In genomic region chr3:87970184-87970938, GRCm38 (mm10) we compare ENCODE assay signal across 8 mouse cellular contexts. TPM values are rescaled to one million over a fixed set of nuclear protein-coding genes. Genes with fewer than 3 reads are reported as not detected.
A peak's percentile ranks its signal among the peaks of the same experiment; 100 is the strongest.
DNase-seq lines count a peak whose midpoint lies in the region; ATAC-seq and TF ChIP-seq lines count a peak whose summit lies in the region.

No protein-coding gene starts in this region.

- DNase-seq in urinary bladder, postnatal 25 days (ENCODE audit: low spot score), result peak; percentile 60
- no peak for DNase-seq in urinary bladder, adult 2 months (ENCODE audit: low spot score)
- peak; percentile 86 for DNase-seq in brain, embryonic 14.5 days (ENCODE audit: low read depth)
- DNase-seq in forelimb bud, embryonic 11.5 days (ENCODE audit: low read depth, low spot score), result peak; percentile 82
- peak in 1 of 3 experiments; percentile 24 for DNase-seq in liver, embryonic 14.5 days (ENCODE audit: low read depth in 3 of 3, low spot score in 3 of 3)
- DNase-seq in naive thymus-derived CD4-positive, alpha-beta T cell, adult 2 months (ENCODE audit: low read depth), result peak; percentile 85
- no peak for DNase-seq in yolk sac, embryonic 10.5 days (ENCODE audit: low spot score)

- 1% methylated on average over 21 of the region's 21 CpGs for WGBS in intestine, embryonic 16.5 days
- 1% methylated on average over 21 of the region's 21 CpGs for WGBS in liver, embryonic 14.5 days (ENCODE audit: insufficient replicate concordance)

- peak overlapping the region; percentile 93 for H3K4me2 ChIP-seq in intestine, embryonic 16.5 days (ENCODE audit: low read depth, low read length)
- H3K4me2 ChIP-seq in liver, embryonic 14.5 days (ENCODE audit: low read depth), result peak overlapping the region; percentile 16

- peaks cover 42% of the 10 kb centered on the region for H3K4me1 ChIP-seq in intestine, embryonic 16.5 days (ENCODE audit: control insufficient read depth, insufficient read depth, low read length)
- H3K4me1 ChIP-seq in liver, embryonic 14.5 days (replicated peaks; ENCODE audit: control insufficient read depth in 2 of 2, insufficient read depth in 2 of 2, low read length in 1 of 2), result peaks cover 0 to 4% of the 10 kb centered on the region in 2 experiments; a peak in 1 of 4 replicates

- TF ChIP-seq CTCF in brain, embryonic 14.5 days (IDR thresholded peaks at IDR 0.05; ENCODE audit: borderline replicate concordance, extremely low read depth, insufficient read depth, insufficient read length), result peak; percentile 74; the same call in 1 of the 2 replicates
- peak; percentile 65 for TF ChIP-seq CTCF in liver, embryonic 14.5 days (IDR thresholded peaks at IDR 0.05; ENCODE audit: low read depth)

- ATAC-seq in intestine, embryonic 16.5 days, result peak; percentile 18; the same call in 1 of the 2 replicates
- ATAC-seq in liver, embryonic 14.5 days (ENCODE audit: insufficient read depth), result no peak

- no peaks in the 10 kb centered on the region for H3K9me3 ChIP-seq in intestine, embryonic 16.5 days (ENCODE audit: control insufficient read depth, low read length)
- H3K9me3 ChIP-seq in liver, embryonic 14.5 days (ENCODE audit: control insufficient read depth, low read length), result no peaks in the 10 kb centered on the region

- H3K36me3 ChIP-seq in intestine, embryonic 16.5 days (ENCODE audit: control insufficient read depth, insufficient read depth, low read length), result no peaks in the 10 kb centered on the region
- H3K36me3 ChIP-seq in liver, embryonic 14.5 days (replicated peaks; ENCODE audit: control insufficient read depth, insufficient read depth, low read depth), result no peaks in the 10 kb centered on the region

- 0 out of 2 replicates have a peak, but pooled peaks cover 4% of the 10 kb centered on the region for H3K27me3 ChIP-seq in intestine, embryonic 16.5 days (replicated peaks; ENCODE audit: control insufficient read depth, insufficient read depth, low read length)
- peaks cover 34% of the 10 kb centered on the region for H3K27me3 ChIP-seq in liver, embryonic 14.5 days (ENCODE audit: control insufficient read depth, insufficient read depth, low read length)

- H3K9ac ChIP-seq in intestine, embryonic 16.5 days (ENCODE audit: low read depth, low read length), result peak overlapping the region; percentile 82
- no peak overlapping the region for H3K9ac ChIP-seq in liver, embryonic 14.5 days (replicated peaks)

- TF ChIP-seq EP300 in liver, embryonic 14.5 days (IDR thresholded peaks at IDR 0.05; ENCODE audit: low read depth), result no peak

- peak overlapping the region; percentile 45; the same call in 1 of the 2 replicates for H3K27ac ChIP-seq in intestine, embryonic 16.5 days (ENCODE audit: low read length)
- no peak overlapping the region for H3K27ac ChIP-seq in liver, embryonic 14.5 days

- H3K4me3 ChIP-seq in intestine, embryonic 16.5 days (ENCODE audit: low read length), result peak overlapping the region; percentile 64
- H3K4me3 ChIP-seq in liver, embryonic 14.5 days (ENCODE audit: insufficient read depth in 1 of 2, low read depth in 2 of 2, low read length in 2 of 2), result peak overlapping the region in 1 of 2 experiments; percentile 32; a peak in 3 of 4 replicates

- TF ChIP-seq POLR2A in brain, embryonic 14.5 days (IDR thresholded peaks at IDR 0.05; ENCODE audit: borderline replicate concordance, extremely low read depth, insufficient read depth, insufficient read length, poor library complexity, severe bottlenecking), result no peak

RNA-seq across cellular contexts. Expression of gene Nes, which starts 0.5 kb away (rescaled TPM):
- polyA plus RNA-seq in urinary bladder, adult 2 months (2012; rRNA removed), result 3.7 and 5.3 TPM in 2 replicates
- 29.1 and 44.3 TPM in 2 replicates for polyA plus RNA-seq in brain, embryonic 14.5 days (2012; rRNA removed)
- 9.4 and 10.3 TPM in 2 replicates for polyA plus RNA-seq in intestine, embryonic 16.5 days (2015; fragmentation: Nextera tagmentation; extraction: Ambion mirVana)
- 0.78 and 1.1 TPM in 2 replicates for polyA plus RNA-seq in liver, embryonic 14.5 days (2012; rRNA removed)
- 0.80 and 0.83 TPM in 2 replicates for polyA plus RNA-seq in liver, embryonic 14.5 days (2014; fragmentation: Nextera tagmentation; extraction: Ambion mirVana)

RNA-seq across cellular contexts. Expression of gene Crabp2, which starts 21.9 kb away (rescaled TPM):
- polyA plus RNA-seq in urinary bladder, adult 2 months (2012; rRNA removed), result 0.91 and 1.4 TPM in 2 replicates
- 20.0 and 33.4 TPM in 2 replicates for polyA plus RNA-seq in brain, embryonic 14.5 days (2012; rRNA removed)
- 3.8 TPM in 2 replicates for polyA plus RNA-seq in intestine, embryonic 16.5 days (2015; fragmentation: Nextera tagmentation; extraction: Ambion mirVana)
- 0.17 and 0.23 TPM in 2 replicates for polyA plus RNA-seq in liver, embryonic 14.5 days (2012; rRNA removed)
- 0.10 and 0.15 TPM in 2 replicates for polyA plus RNA-seq in liver, embryonic 14.5 days (2014; fragmentation: Nextera tagmentation; extraction: Ambion mirVana)

RNA-seq across cellular contexts. Expression of gene Bcan, which starts 29.7 kb away (rescaled TPM):
- polyA plus RNA-seq in urinary bladder, adult 2 months (2012; rRNA removed), result 0.15 and 0.28 TPM in 2 replicates
- 56.8 and 62.0 TPM in 2 replicates for polyA plus RNA-seq in brain, embryonic 14.5 days (2012; rRNA removed)
- 0.18 and 0.67 TPM in 2 replicates for polyA plus RNA-seq in intestine, embryonic 16.5 days (2015; fragmentation: Nextera tagmentation; extraction: Ambion mirVana)
- 0.08 TPM in 1 of 2 replicates, not detected in the other for polyA plus RNA-seq in liver, embryonic 14.5 days (2012; rRNA removed)
- polyA plus RNA-seq in liver, embryonic 14.5 days (2014; fragmentation: Nextera tagmentation; extraction: Ambion mirVana), result not detected in 2 replicates

RNA-seq across cellular contexts. Expression of gene Rrnad1, which starts 39.8 kb away (rescaled TPM):
- 28.4 and 33.2 TPM in 2 replicates for polyA plus RNA-seq in urinary bladder, adult 2 months (2012; rRNA removed)
- polyA plus RNA-seq in brain, embryonic 14.5 days (2012; rRNA removed), result 41.0 and 55.9 TPM in 2 replicates
- polyA plus RNA-seq in intestine, embryonic 16.5 days (2015; fragmentation: Nextera tagmentation; extraction: Ambion mirVana), result 14.2 and 14.3 TPM in 2 replicates
- 8.9 and 9.2 TPM in 2 replicates for polyA plus RNA-seq in liver, embryonic 14.5 days (2012; rRNA removed)
- 3.5 and 3.6 TPM in 2 replicates for polyA plus RNA-seq in liver, embryonic 14.5 days (2014; fragmentation: Nextera tagmentation; extraction: Ambion mirVana)

RNA-seq across cellular contexts. Expression of gene Isg20l2, which starts 40.2 kb away (rescaled TPM):
- polyA plus RNA-seq in urinary bladder, adult 2 months (2012; rRNA removed), result 22.8 and 24.0 TPM in 2 replicates
- 29.2 and 29.4 TPM in 2 replicates for polyA plus RNA-seq in brain, embryonic 14.5 days (2012; rRNA removed)
- polyA plus RNA-seq in intestine, embryonic 16.5 days (2015; fragmentation: Nextera tagmentation; extraction: Ambion mirVana), result 37.2 and 39.8 TPM in 2 replicates
- polyA plus RNA-seq in liver, embryonic 14.5 days (2012; rRNA removed), result 9.3 and 14.8 TPM in 2 replicates
- polyA plus RNA-seq in liver, embryonic 14.5 days (2014; fragmentation: Nextera tagmentation; extraction: Ambion mirVana), result 9.7 and 11.0 TPM in 2 replicates

Comparison
In these comparisons a context has a peak if more than half of its experiments do, and no peak if none do; other contexts are left out.
1. DNase-seq: peak in urinary bladder, postnatal 25 days (single experiment), brain, embryonic 14.5 days (single experiment), forelimb bud, embryonic 11.5 days (single experiment) and naive thymus-derived CD4-positive, alpha-beta T cell, adult 2 months (single experiment); none in urinary bladder, adult 2 months (single experiment) and yolk sac, embryonic 10.5 days (single experiment).
2. RNA of gene Bcan, which starts 29.7 kb away (polyA plus RNA-seq): 56.8 to 62.0 TPM in brain, embryonic 14.5 days; 0.15 to 0.28 TPM in urinary bladder, adult 2 months, 0.18 to 0.67 TPM in intestine, embryonic 16.5 days and 0.08 TPM in liver, embryonic 14.5 days; every median in the first group is over 10 times any median in the second.